Mouse (Mus musculus): ENCODE measurements around the gene Gfer. TPM values are rescaled to one million over a fixed set of nuclear protein-coding genes. Genes with fewer than 3 reads are reported as not detected.
A peak's percentile ranks its signal among the peaks of the same experiment; 100 is the strongest.
"Not testable (repeated sequence)": the region's sequence is repeated elsewhere in the genome, so short reads cannot be mapped to it uniquely, and the experiment has no call there.

The Gfer gene
- polyA plus RNA-seq, 1 experiment from 2014 or later, result 53.5 TPM

- Histone ChIP-seq H3K4me1 (replicated peaks) (peaks cover 15% of the 10 kb centered on the region), H3K36me3 (peaks cover 8% of the 10 kb centered on the region), H3K4me3 (replicated peaks) (peak overlapping the region; percentile 29), H3K9ac (replicated peaks) (peak overlapping the region; percentile 37; the same call in 1 of the 2 replicates), H3K27ac (no peak overlapping the region), H3K9me3 (no peaks in the 10 kb centered on the region), H3K4me2 (peak overlapping the region; percentile 52), H3K27me3 (peaks cover 61% of the 10 kb centered on the region)
- ATAC-seq (ENCODE audit: insufficient number of reproducible peaks, insufficient read depth, low FRiP score, low TSS enrichment, low read depth), result no peak
- 3% methylated on average over 25 of the region's 25 CpGs for WGBS
Observed at GRCm38 (mm10) chr17:24687146-24687595, 8.8 kb downstream of the Gfer start.

GRCm38 (mm10) chr17:24686514-24686913 lies 9.4 kb downstream of the Gfer start:
- ATAC-seq (ENCODE audit: insufficient number of reproducible peaks, insufficient read depth, low FRiP score, low TSS enrichment, low read depth), result no peak
- no peaks in the 10 kb centered on the region for H3K9me3 ChIP-seq

GRCm38 (mm10) chr17:24677500-24678080 lies 18.4 kb downstream of the Gfer start:
- 86% methylated on average over 24 of the region's 24 CpGs for WGBS
- no peak overlapping the region for H3K4me2 ChIP-seq
- peaks cover under 1% of the 10 kb centered on the region; the same call in 1 of the 2 replicates for H3K4me1 ChIP-seq (replicated peaks)
- no peak overlapping the region for H3K4me3 ChIP-seq (replicated peaks)
- no peak for ATAC-seq (ENCODE audit: insufficient number of reproducible peaks, insufficient read depth, low FRiP score, low TSS enrichment, low read depth)
- H3K27me3 ChIP-seq, result no peaks in the 10 kb centered on the region
- H3K9ac ChIP-seq (replicated peaks), result no peak overlapping the region
- H3K27ac ChIP-seq, result no peak overlapping the region
- peaks cover 67% of the 10 kb centered on the region for H3K36me3 ChIP-seq
- H3K9me3 ChIP-seq, result no peaks in the 10 kb centered on the region

More at GRCm38 (mm10) chr17:24686514-24686913, 9.4 kb downstream of the Gfer start:
- peaks cover 15% of the 10 kb centered on the region for H3K4me1 ChIP-seq (replicated peaks)
- H3K36me3 ChIP-seq, result peaks cover 11% of the 10 kb centered on the region
- no peak overlapping the region for H3K27ac ChIP-seq
- no peak overlapping the region for H3K9ac ChIP-seq (replicated peaks)
- H3K4me2 ChIP-seq, result peak overlapping the region; percentile 44
- peaks cover 56% of the 10 kb centered on the region for H3K27me3 ChIP-seq
- WGBS, result 22% methylated on average over 16 of the region's 16 CpGs
- H3K4me3 ChIP-seq (replicated peaks), result peak overlapping the region; percentile 16; the same call in 1 of the 2 replicates

- 91% methylated on average over 5 of the region's 5 CpGs for WGBS
- Histone ChIP-seq H3K9me3 (no peaks in the 10 kb centered on the region), H3K27ac (no peak overlapping the region), H3K4me1 (replicated peaks) (peaks cover 8% of the 10 kb centered on the region), H3K4me2 (no peak overlapping the region), H3K9ac (replicated peaks) (no peak overlapping the region), H3K27me3 (no peaks in the 10 kb centered on the region), H3K4me3 (replicated peaks) (no peak overlapping the region), H3K36me3 (peaks cover 59% of the 10 kb centered on the region)
- ATAC-seq (ENCODE audit: insufficient number of reproducible peaks, insufficient read depth, low FRiP score, low TSS enrichment, low read depth), result no peak
Observed at GRCm38 (mm10) chr17:24676877-24677276, 19.1 kb downstream of the Gfer start.

GRCm38 (mm10) chr17:24676187-24676586 lies 19.8 kb downstream of the Gfer start:
- 63% methylated on average over 2 of the region's 2 CpGs for WGBS
- H3K9ac ChIP-seq (replicated peaks), result no peak overlapping the region
- peaks cover 53% of the 10 kb centered on the region for H3K36me3 ChIP-seq
- peaks cover 15% of the 10 kb centered on the region for H3K4me1 ChIP-seq (replicated peaks)
- H3K4me2 ChIP-seq, result no peak overlapping the region
- H3K9me3 ChIP-seq, result no peaks in the 10 kb centered on the region
- no peak overlapping the region for H3K27ac ChIP-seq
- no peak for ATAC-seq (ENCODE audit: insufficient number of reproducible peaks, insufficient read depth, low FRiP score, low TSS enrichment, low read depth)
- no peaks in the 10 kb centered on the region for H3K27me3 ChIP-seq
- H3K4me3 ChIP-seq (replicated peaks), result no peak overlapping the region

GRCm38 (mm10) chr17:24674277-24674676 lies 21.7 kb downstream of the Gfer start:
- H3K27me3 ChIP-seq, result no peaks in the 10 kb centered on the region
- no peak overlapping the region for H3K4me2 ChIP-seq
- H3K4me3 ChIP-seq (replicated peaks), result no peak overlapping the region
- no peak overlapping the region for H3K27ac ChIP-seq
- no peaks in the 10 kb centered on the region for H3K9me3 ChIP-seq
- ATAC-seq (ENCODE audit: insufficient number of reproducible peaks, insufficient read depth, low FRiP score, low TSS enrichment, low read depth), result no peak
- peak overlapping the region; percentile 40; the same call in 1 of the 2 replicates for H3K9ac ChIP-seq (replicated peaks)
- peaks cover 25% of the 10 kb centered on the region for H3K4me1 ChIP-seq (replicated peaks)
- 85% methylated on average over 7 of the region's 7 CpGs for WGBS
- peaks cover 33% of the 10 kb centered on the region for H3K36me3 ChIP-seq

- Histone ChIP-seq H3K36me3 (peaks cover 12% of the 10 kb centered on the region), H3K4me3 (replicated peaks) (no peak overlapping the region), H3K4me1 (replicated peaks) (peaks cover 31% of the 10 kb centered on the region), H3K9me3 (no peaks in the 10 kb centered on the region), H3K4me2 (peak overlapping the region; percentile 85), H3K9ac (replicated peaks) (peak overlapping the region; percentile 44), H3K27ac (no peak overlapping the region), H3K27me3 (no peaks in the 10 kb centered on the region)
- ATAC-seq (ENCODE audit: insufficient number of reproducible peaks, insufficient read depth, low FRiP score, low TSS enrichment, low read depth), result no peak
- 22% methylated on average over 5 of the region's 5 CpGs for WGBS
Observed at GRCm38 (mm10) chr17:24672141-24672540, 23.8 kb downstream of the Gfer start.

DNA sequence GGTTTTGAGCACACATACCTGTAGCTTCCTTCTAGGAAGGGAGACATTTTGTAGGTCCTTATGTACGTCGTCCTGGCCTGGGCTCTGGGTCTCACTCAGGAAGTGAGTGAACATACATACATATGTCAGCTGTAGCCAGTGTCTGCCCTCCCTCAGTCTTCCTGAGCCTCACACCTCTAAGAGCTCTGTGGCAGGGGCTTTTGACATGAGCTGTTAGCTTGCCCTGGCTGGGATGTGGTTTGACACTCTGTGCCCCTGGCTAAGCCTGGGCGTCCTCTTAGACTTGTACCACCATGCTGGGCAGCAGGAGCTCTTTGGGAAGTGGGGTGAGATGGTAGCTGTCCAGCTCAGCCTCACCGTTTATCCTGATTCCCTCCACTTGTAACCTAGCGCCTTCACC lies 24.6 kb downstream of the Gfer start:
- peak overlapping the region; percentile 85 for H3K4me2 ChIP-seq
- peaks cover 31% of the 10 kb centered on the region for H3K4me1 ChIP-seq (replicated peaks)
- no peaks in the 10 kb centered on the region for H3K27me3 ChIP-seq
- peak overlapping the region; percentile 44 for H3K9ac ChIP-seq (replicated peaks)
- no peak for ATAC-seq (ENCODE audit: insufficient number of reproducible peaks, insufficient read depth, low FRiP score, low TSS enrichment, low read depth)
- H3K4me3 ChIP-seq (replicated peaks), result 0 out of 2 replicates have a peak overlapping the region, but pooled peaks have one; percentile 99
- 80% methylated on average over 5 of the region's 5 CpGs for WGBS
- peaks cover 4% of the 10 kb centered on the region; the same call in 1 of the 2 replicates for H3K36me3 ChIP-seq
- no peak overlapping the region for H3K27ac ChIP-seq
- no peaks in the 10 kb centered on the region for H3K9me3 ChIP-seq

DNA sequence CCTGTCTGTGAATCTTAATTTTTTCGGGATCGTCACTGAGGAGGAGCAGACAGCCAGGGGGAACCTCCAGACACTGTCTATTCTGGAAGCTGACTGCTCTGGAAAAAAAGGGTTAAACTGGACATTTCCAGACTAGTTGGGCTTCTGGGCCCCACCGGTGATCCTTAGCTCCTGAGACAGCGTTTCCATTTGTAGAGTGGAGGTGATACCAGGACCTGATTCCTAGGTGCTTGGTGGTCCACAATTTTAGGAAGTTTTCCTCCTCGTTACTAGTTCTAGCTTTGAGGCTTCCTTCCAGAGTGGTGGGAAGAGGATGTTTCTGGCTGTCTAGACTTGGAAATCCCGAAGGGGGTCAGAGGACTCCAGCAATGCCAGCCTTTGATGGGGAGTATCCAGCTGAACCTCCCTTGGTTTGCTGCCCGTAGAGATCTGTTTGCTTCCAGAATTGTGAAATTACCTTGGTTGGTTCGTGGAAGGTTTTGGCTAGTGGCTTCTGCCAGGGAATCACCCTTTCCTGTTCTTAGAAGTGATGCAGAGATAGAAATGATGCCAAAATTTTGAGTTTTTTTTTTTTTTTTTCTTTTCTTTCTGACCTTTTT lies 25.6 kb downstream of the Gfer start:
- 12% methylated on average over 8 of the region's 8 CpGs for WGBS
- ATAC-seq (ENCODE audit: insufficient number of reproducible peaks, insufficient read depth, low FRiP score, low TSS enrichment, low read depth), result no peak
- H3K27me3 ChIP-seq, result no peaks in the 10 kb centered on the region
- no peaks in the 10 kb centered on the region for H3K9me3 ChIP-seq
- H3K4me1 ChIP-seq (replicated peaks), result peaks cover 31% of the 10 kb centered on the region
- peak overlapping the region; percentile 97 for H3K9ac ChIP-seq (replicated peaks)
- H3K4me3 ChIP-seq (replicated peaks), result peak overlapping the region; percentile 99
- peak overlapping the region; percentile 86 for H3K27ac ChIP-seq
- H3K36me3 ChIP-seq, result 0 out of 2 replicates have a peak, but pooled peaks cover 4% of the 10 kb centered on the region
- peak overlapping the region; percentile 85 for H3K4me2 ChIP-seq

GRCm38 (mm10) chr17:24669545-24670245 lies 26.3 kb downstream of the Gfer start, which contains the start of gene Zfp598:
TSS of gene Zfp598 (plus strand) at chr17:24669687.
- Histone ChIP-seq H3K4me1 (replicated peaks) (peaks cover 31% of the 10 kb centered on the region), H3K9me3 (no peaks in the 10 kb centered on the region), H3K4me2 (peak within 1 kb of the TSS; percentile 85), H3K27ac (peak within 1 kb of the TSS; percentile 86), H3K4me3 (replicated peaks) (peak within 1 kb of the TSS; percentile 99), H3K9ac (replicated peaks) (peak within 1 kb of the TSS; percentile 97), H3K27me3 (no peaks in the 10 kb centered on the region), H3K36me3 (0 out of 2 replicates have a peak, but pooled peaks cover 4% of the 10 kb centered on the region)
- under 1% methylated on average over 73 of the region's 80 CpGs for WGBS
- ATAC-seq (ENCODE audit: insufficient number of reproducible peaks, insufficient read depth, low FRiP score, low TSS enrichment, low read depth), result peak; percentile 96

DNA sequence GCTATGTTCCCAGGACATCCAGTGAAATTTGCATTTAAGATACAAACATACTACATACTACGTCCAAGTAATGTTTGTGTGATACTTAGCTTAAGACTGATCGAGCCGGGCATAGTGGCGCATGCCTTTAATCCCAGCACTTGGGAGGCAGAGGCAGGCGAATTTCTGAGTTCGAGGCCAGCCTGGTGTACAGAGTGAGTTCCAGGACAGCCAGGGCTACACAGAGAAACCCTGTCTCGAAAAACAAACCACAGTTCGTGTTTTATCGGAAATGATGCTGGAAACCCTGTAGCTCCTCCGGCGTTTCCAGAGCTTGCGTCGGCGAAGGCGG lies 26.8 kb downstream of the Gfer start:
- H3K9me3 ChIP-seq, H3K36me3 ChIP-seq, H3K27me3 ChIP-seq: not testable (repeated sequence)
- WGBS, result 12% methylated on average over 15 of the region's 15 CpGs
- ATAC-seq (ENCODE audit: insufficient number of reproducible peaks, insufficient read depth, low FRiP score, low TSS enrichment, low read depth), result peak; percentile 42
- Histone ChIP-seq H3K4me2 (peak overlapping the region; percentile 85), H3K9ac (replicated peaks) (peak overlapping the region; percentile 97; the same call in 1 of the 2 replicates), H3K27ac (peak overlapping the region; percentile 86), H3K4me3 (replicated peaks) (peak overlapping the region; percentile 99), H3K4me1 (replicated peaks) (peaks cover 31% of the 10 kb centered on the region)
